Mouse (Mus musculus): ENCODE results near the gene Scn2a. TPM values are rescaled to one million over a fixed set of nuclear protein-coding genes. Genes with fewer than 3 reads are reported as not detected.

Scn2a gene
- polyA plus RNA-seq, 1 experiment = not detected

GRCm38 (mm10) chr2:65664481-65664880 is 43.9 kb downstream of the Scn2a start:
- TF ChIP-seq CTCF (IDR thresholded peaks at IDR 0.05; ENCODE audit: low read depth, low read length) = no peak
- TF ChIP-seq POLR2A (IDR thresholded peaks at IDR 0.05; ENCODE audit: borderline replicate concordance, low read depth, low read length) = no peak
- Histone ChIP-seq H3K4me1 (ENCODE audit: control insufficient read depth, insufficient read depth, low read length) (no peaks in the 10 kb centered on the region), H3K27ac (ENCODE audit: insufficient read depth, low read depth, low read length) (no peak overlapping the region), H3K4me3 (ENCODE audit: insufficient read depth, low read length) (no peak overlapping the region)

- no peak overlapping the region for H3K4me3 ChIP-seq (ENCODE audit: insufficient read depth, low read length)
- TF ChIP-seq POLR2A (IDR thresholded peaks at IDR 0.05; ENCODE audit: borderline replicate concordance, low read depth, low read length) (no peak), CTCF (IDR thresholded peaks at IDR 0.05; ENCODE audit: low read depth, low read length) (no peak)
- no peak overlapping the region for H3K27ac ChIP-seq (ENCODE audit: insufficient read depth, low read depth, low read length)
- no peaks in the 10 kb centered on the region for H3K4me1 ChIP-seq (ENCODE audit: control insufficient read depth, insufficient read depth, low read length)
These were observed 44.6 kb downstream of the Scn2a start for GRCm38 (mm10) chr2:65665180-65665579.

- Histone ChIP-seq H3K4me1 (ENCODE audit: control insufficient read depth, insufficient read depth, low read length) (no peaks in the 10 kb centered on the region), H3K27ac (ENCODE audit: insufficient read depth, low read depth, low read length) (no peak overlapping the region), H3K4me3 (ENCODE audit: insufficient read depth, low read length) (0 out of 2 replicates have a peak overlapping the region, but pooled peaks have one; percentile 8)
- TF ChIP-seq POLR2A (IDR thresholded peaks at IDR 0.05; ENCODE audit: borderline replicate concordance, low read depth, low read length) (no peak), CTCF (IDR thresholded peaks at IDR 0.05; ENCODE audit: low read depth, low read length) (no peak)
These were observed 47.2 kb downstream of the Scn2a start for GRCm38 (mm10) chr2:65667590-65668436.

DNA sequence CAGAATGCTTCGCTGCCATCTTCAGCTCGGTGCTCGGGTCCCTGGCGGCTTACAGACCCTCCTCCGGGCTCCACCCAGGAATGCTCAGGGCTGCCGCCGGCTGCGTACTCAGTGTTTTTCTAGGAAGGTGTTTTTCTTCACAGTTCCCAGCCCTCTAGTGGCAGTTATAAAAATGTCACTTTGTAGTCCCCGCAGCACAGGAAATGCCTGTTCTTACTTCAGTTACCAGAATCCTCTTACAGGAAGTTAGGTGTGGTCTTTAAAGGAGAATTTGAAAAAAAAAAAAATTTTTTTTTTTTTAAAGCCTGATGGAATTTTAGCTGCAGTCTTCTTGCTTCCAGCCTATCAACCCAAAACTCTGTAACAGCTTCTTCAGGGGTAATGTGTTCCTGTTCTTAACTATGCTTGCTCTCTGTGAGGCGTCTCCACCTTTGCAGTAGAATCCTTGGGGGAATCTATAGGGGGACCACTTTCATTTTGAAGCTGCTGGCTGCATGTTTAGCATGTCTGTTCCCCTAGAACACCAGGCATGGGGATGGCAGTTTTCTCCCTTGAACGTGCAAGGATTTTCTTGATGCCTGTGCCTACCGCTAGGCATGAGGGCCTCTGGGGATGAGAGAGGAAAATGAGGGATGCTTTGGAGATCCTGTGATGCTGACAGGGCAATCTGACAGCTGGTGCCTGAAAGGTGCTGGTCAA is 48.0 kb downstream of the Scn2a start:
- Histone ChIP-seq H3K4me1 (ENCODE audit: control insufficient read depth, insufficient read depth, low read length) (no peaks in the 10 kb centered on the region), H3K4me3 (ENCODE audit: insufficient read depth, low read length) (0 out of 2 replicates have a peak overlapping the region, but pooled peaks have one; percentile 8), H3K27ac (ENCODE audit: insufficient read depth, low read depth, low read length) (no peak overlapping the region)
- TF ChIP-seq CTCF (IDR thresholded peaks at IDR 0.05; ENCODE audit: low read depth, low read length) (no peak), POLR2A (IDR thresholded peaks at IDR 0.05; ENCODE audit: borderline replicate concordance, low read depth, low read length) (no peak)

DNA sequence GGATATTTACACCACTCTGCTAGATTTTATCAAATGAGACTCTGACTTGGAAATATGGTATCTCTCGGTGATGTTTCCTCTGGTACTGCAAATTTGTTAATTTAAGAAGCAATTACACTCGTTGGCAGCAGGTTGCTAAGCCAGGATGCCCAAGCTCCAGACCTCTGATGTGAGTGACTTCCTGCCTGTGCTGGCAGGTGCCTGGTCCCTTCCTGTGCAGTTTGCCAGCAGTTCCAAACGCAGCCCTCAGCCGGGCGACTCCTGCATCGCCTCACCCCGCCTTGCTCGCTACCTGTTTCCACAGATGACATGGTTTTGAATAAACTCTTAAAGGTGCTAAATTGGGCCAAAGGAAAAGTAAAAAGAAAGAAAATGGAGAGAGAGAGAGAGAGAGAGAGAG is 49.0 kb downstream of the Scn2a start:
- TF ChIP-seq CTCF (IDR thresholded peaks at IDR 0.05; ENCODE audit: low read depth, low read length) (no peak), POLR2A (IDR thresholded peaks at IDR 0.05; ENCODE audit: borderline replicate concordance, low read depth, low read length) (no peak)
- Histone ChIP-seq H3K4me1 (ENCODE audit: control insufficient read depth, insufficient read depth, low read length) (no peaks in the 10 kb centered on the region), H3K4me3 (ENCODE audit: insufficient read depth, low read length) (no peak overlapping the region), H3K27ac (ENCODE audit: insufficient read depth, low read depth, low read length) (no peak overlapping the region)

- Histone ChIP-seq H3K4me3 (ENCODE audit: insufficient read depth, low read length) (no peak overlapping the region), H3K4me1 (ENCODE audit: control insufficient read depth, insufficient read depth, low read length) (no peaks in the 10 kb centered on the region), H3K27ac (ENCODE audit: insufficient read depth, low read depth, low read length) (no peak overlapping the region)
- TF ChIP-seq POLR2A (IDR thresholded peaks at IDR 0.05; ENCODE audit: borderline replicate concordance, low read depth, low read length) (no peak), CTCF (IDR thresholded peaks at IDR 0.05; ENCODE audit: low read depth, low read length) (no peak)
These were observed 49.7 kb downstream of the Scn2a start for GRCm38 (mm10) chr2:65670153-65670817.

DNA sequence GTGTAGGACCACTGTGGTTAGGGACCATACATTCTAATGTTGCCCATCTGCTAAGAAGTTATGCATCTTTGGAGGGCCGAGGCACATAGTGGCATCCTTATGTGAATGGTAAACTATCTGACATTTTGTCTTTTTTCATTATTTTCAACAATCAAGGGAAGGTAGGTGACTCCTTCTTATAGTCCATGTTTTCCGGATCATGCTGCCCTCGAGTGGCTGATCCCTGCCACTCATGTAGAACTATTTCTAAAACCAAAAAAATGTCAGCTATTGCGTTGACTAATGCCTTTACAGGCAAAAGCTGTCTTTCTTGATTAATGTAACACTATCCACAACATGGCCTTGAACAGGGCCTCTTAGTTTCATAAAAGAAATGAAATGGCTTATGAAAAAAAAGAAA is 59.0 kb downstream of the Scn2a start:
- Histone ChIP-seq H3K27ac (ENCODE audit: insufficient read depth, low read depth, low read length) (no peak overlapping the region), H3K4me1 (ENCODE audit: control insufficient read depth, insufficient read depth, low read length) (no peaks in the 10 kb centered on the region), H3K4me3 (ENCODE audit: insufficient read depth, low read length) (no peak overlapping the region)
- no peak for TF ChIP-seq CTCF (IDR thresholded peaks at IDR 0.05; ENCODE audit: low read depth, low read length)
- TF ChIP-seq POLR2A (IDR thresholded peaks at IDR 0.05; ENCODE audit: borderline replicate concordance, low read depth, low read length) = no peak

DNA sequence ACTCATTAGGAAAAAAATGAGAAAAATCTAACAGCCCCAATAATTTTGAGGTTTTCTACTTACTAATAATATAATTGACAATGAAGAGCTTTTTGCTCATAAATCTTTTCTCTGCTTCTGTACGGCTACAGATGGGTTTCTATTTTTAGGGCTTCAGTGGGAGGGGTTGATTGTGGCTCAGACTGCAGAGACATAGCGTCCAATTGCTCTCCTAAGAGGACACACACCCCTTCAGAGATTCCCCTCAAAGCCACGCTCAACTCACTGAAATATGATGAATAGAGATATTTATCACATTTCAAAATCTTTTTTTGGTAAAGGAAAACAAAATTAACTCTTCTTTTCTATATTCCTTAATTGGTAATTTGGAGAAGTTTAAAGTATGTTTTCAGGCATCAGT is 64.6 kb downstream of the Scn2a start:
- H3K27ac ChIP-seq (ENCODE audit: insufficient read depth, low read depth, low read length) = no peak overlapping the region
- H3K4me1 ChIP-seq (ENCODE audit: control insufficient read depth, insufficient read depth, low read length) = no peaks in the 10 kb centered on the region
- no peak for TF ChIP-seq POLR2A (IDR thresholded peaks at IDR 0.05; ENCODE audit: borderline replicate concordance, low read depth, low read length)
- TF ChIP-seq CTCF (IDR thresholded peaks at IDR 0.05; ENCODE audit: low read depth, low read length) = no peak
- no peak overlapping the region for H3K4me3 ChIP-seq (ENCODE audit: insufficient read depth, low read length)

DNA sequence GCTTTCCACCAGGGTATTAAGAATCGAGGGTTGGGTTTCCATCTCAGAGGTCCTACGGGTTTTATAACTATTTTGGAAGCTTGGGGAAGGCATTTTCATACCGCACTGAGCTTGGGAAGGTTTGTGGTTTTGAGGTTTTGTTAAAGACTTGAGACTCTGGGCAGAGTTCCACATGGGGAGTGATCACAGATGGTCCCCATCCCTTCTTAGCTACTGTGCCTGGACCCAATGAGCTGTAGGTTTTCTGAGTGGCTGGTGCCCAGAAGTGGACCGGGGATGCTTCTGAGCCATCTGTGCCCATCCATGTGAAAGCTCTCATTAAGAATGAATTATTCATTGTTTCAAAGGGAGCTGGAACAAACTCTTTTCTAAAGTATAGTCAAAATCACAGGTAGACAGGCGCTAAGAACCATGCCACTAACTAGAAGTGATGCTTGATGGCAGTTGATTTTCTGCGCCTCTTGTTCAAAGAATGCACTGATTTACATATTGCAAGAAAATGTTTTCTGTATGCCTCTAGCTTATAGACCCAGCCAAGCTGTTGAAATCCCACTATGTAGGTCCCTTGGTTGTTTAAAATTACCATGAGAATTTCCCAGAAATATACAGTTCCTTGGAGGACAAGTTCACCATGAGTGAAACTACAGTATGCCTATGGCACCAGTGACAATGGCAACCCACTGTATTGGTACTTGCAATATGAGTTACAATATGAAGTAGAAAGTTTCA is 70.0 kb downstream of the Scn2a start:
- TF ChIP-seq POLR2A (IDR thresholded peaks at IDR 0.05; ENCODE audit: borderline replicate concordance, low read depth, low read length) = no peak
- no peak for TF ChIP-seq CTCF (IDR thresholded peaks at IDR 0.05; ENCODE audit: low read depth, low read length)
- Histone ChIP-seq H3K4me1 (ENCODE audit: control insufficient read depth, insufficient read depth, low read length) (no peaks in the 10 kb centered on the region), H3K27ac (ENCODE audit: insufficient read depth, low read depth, low read length) (no peak overlapping the region), H3K4me3 (ENCODE audit: insufficient read depth, low read length) (no peak overlapping the region)
